Mouse (Mus musculus): Measurements from ENCODE around the gene Ncr1.

DNA sequence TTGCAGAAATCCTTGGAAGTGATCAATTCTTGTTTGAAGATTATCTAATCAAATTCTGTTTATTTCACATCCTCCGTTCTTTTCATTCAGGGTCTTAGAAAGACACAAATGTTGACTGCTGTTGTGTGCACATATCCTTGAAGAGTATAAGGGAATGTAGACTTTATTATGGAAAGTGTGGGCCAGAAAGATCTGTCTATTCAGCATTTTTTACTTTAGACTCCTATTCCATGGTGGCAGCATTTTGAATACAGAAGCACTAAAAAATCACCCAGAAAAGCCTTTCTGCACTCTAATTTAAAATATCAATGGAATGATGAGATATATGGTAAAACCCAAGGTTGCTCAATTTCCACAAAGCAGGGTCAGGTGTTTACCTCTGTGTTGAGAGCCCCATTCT lies 34.1 kb upstream of the Ncr1 start:
- no peak for TF ChIP-seq POLR2A (IDR thresholded peaks at IDR 0.05; ENCODE audit: low read depth, low read length)
- no peak for TF ChIP-seq CTCF (conservative IDR thresholded peaks at IDR 0.05; ENCODE audit: insufficient read depth, insufficient read length, low read depth, low read length)
